Mouse (Mus musculus): Measurements from ENCODE around the gene Rgs7bp.

Rgs7bp gene

GRCm38 (mm10) chr13:105054181-105054940 lies at the start of gene Rgs7bp:
TSS of gene Rgs7bp (minus strand) at chr13:105054930.
- peak; percentile 33 to 57 for DNase-seq

DNA sequence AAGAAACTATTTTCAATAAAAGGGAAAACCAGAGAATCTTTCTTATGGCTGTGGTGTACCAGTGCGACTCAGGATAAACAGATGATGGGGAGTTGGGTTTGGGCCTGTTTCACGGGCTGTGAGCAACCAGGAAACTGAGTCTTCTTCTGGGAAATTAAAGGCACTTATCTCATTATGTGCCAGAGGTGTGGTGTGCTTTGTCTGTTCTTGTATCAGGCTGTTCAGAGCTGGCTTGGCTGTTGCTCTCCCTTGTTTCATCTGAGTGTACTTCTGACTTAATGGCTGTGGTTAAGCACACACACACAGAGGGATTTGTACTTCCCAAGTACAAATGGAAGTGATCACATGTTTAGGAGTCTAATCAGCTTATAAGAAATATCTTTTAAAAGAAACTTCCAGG lies 49.7 kb upstream of the Rgs7bp start:
- no peak for DNase-seq

DNA sequence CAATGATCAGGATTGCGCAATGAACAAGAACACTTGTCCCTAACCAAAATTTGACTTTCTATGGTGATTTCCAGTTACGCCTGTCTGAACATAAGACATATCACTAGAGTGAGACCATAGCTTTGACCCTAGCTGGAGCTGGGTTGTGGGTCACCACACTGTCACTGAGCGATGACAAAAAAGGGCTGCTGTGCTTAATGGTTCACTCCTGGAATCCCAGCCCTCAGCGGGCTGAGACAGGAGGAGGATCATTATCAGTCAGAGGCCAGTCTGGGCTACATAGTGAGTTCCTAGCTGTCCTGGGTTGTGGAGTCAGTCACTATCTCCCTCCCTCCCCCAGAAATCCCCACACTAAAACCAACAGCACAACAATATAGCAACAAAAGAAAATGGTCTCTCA lies 46.0 kb upstream of the Rgs7bp start:
- DNase-seq, result no peak

DNA sequence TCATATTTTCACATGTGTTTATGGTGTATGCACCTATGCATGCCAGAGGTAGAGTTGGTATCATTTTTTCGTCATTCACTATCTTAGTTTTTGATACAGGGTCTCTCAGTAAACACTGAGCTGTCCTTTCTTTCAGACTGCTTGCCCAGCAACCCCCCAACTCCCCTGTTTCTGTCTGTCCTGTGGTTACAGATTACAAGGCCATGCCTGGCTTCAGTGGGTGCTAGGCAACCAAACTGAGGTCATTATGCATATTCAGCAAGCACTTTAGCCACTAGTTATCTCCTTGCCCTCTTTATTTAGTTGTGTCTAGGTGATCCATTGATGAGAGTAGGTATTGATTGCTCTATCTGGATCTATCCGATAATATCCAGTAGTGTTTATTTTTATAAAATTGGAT lies 41.6 kb upstream of the Rgs7bp start:
- no peak for DNase-seq

GRCm38 (mm10) chr13:105089276-105089675 lies 34.5 kb upstream of the Rgs7bp start:
- DNase-seq, result no peak

- DNase-seq, result no peak
Measured at GRCm38 (mm10) chr13:105081862-105082261, 27.1 kb upstream of the Rgs7bp start, which contains the start of gene 4933425L06Rik. TSS of gene 4933425L06Rik (plus strand) at chr13:105082122.

DNA sequence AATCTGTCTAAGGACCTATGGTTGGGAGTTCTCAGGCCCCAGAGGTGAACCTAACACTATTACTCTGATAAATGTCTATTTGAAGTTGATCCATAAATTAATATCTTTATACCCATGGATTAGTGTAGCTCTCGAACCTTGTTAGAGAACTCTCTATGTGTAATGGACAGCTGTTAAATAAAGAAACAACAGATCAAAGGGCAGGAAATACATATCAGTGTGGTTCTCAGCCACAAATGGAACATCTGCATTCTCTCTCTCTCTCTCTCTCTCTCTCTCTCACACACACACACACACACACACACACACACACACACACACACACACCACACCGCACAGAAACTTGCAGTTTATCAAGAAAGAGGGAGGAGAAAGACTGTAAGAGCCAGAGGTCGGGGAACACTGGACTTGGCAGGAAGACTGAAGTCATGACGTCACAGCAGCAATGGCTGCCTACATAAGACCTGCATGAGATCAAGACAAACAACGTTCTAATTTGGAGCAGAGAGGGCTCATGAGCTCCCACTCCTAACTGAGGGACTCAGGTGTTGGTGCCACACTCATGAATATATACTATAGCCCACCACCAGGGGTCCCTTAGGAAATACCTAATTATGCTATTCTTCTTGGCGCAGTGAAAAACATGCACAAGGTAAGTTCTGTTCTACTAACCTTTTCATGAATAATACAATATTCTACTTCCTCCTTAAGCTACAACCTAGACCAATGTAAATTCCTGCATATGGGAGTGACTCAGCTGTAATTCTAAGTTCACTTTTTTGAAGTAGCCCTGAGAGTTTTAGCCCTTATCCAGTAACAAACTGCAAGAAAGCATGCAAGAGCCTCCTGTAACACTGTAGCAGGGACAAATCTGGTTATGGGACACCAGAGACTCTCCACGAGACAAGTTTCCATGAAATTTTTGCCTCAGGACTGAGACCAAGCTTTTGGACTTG lies 12.4 kb upstream of the Rgs7bp start:
- DNase-seq, result no peak

DNA sequence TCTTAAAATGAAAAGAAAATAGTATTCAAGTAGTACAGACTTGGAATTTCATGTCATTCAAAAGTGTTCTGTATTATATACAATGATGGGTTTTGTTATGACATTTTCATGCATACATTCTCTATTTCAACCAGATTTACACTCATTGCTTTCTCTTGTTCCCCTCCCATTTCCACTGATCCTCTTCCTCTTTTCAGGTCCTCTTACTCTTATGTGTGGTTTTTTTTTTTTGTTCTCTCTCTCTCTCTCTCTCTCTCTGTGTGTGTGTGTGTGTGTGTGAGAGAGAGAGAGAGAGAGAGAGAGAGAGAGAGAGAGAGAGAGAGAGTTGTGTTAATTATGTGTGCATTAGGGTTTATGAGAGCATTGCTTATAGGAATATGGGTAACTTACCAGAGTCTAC lies 11.4 kb upstream of the Rgs7bp start:
- DNase-seq, result no peak

- DNase-seq, result peak; percentile 4 to 31
Measured at GRCm38 (mm10) chr13:105055374-105055773, 644 bp upstream of the Rgs7bp start.

GRCm38 (mm10) chr13:105054941-105055309 lies 195 bp upstream of the Rgs7bp start:
- DNase-seq, result no peak

DNA sequence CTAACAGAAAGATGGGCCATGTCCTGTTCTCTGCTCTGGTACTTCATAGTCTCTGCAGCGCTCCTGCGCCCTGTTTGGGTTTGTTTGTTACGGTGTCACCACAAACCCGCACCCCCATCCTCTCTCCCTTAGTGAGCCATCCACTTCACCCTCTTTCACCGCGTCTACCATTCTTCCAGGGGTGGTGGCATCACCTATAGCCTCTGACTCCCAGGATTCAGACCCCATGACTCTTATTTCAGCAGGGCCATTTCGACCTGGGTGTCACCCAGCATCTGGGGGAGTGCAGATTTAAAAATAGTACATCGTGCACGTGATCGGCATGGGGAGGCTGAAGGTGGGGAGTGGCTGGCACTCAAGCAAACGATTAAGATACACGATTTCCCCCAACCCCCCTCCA lies 1.1 kb downstream of the Rgs7bp start:
- DNase-seq, result no peak

DNA sequence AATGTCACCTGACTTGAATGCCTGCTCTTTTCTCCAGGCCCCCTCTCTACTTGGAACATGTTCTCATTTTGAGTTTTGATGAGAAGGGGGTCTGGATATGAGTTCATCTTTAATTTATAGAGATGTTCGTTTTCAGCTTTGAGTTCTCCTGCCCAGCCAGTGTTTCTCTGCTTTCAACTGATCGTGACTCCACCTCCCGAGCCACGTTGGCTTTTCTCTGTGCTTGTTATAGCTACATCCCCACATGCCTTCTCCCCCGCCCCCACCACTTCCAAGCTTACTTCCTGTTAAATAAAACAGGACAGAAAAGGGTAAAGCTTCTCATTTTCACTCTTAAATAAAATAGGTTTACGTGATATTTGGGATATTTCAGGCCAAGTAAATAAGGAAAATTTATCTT lies 3.3 kb downstream of the Rgs7bp start:
- no peak for DNase-seq

- DNase-seq, result no peak
Measured at GRCm38 (mm10) chr13:105048662-105049061, 6.1 kb downstream of the Rgs7bp start.

GRCm38 (mm10) chr13:105047377-105047776 lies 7.4 kb downstream of the Rgs7bp start:
- DNase-seq, result no peak

DNA sequence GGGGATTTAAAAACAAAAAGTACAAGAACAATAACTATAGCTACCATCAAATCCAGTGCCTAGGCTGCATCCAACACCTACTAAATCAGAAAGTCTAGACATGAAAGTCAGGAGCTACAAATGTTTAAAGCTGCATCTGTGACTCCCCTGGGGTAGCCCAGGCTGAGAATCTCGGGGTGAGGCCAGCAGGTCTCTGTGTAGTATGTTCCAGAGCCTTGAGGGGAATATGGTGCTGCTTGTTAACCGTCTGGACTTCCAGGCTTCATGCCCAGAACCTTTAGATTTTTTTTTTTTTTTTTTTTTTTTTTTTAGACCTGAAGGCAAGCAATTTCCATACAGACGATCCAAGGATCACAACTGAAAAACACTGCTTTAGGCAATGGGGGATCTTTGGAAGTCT lies 10.8 kb downstream of the Rgs7bp start:
- DNase-seq, result no peak

DNA sequence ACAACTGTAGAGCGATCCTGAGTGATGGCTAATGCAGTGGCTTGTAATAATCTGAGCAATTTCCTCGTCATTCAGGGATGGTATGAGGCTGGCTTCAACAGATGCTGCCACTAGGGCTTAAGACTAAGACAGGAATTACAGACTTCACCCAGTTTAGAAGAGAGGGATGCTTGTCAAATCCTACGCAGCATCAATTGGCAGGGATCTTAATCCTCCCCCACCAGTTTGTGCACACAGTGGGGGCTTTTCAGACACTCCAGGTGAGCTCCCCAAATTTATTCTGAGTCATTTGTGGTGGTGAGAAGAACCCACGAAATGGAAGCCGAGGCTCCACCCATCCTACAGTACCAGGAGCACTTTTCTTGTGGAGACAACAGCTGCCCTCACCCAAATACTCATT lies 16.4 kb downstream of the Rgs7bp start:
- no peak for DNase-seq

DNA sequence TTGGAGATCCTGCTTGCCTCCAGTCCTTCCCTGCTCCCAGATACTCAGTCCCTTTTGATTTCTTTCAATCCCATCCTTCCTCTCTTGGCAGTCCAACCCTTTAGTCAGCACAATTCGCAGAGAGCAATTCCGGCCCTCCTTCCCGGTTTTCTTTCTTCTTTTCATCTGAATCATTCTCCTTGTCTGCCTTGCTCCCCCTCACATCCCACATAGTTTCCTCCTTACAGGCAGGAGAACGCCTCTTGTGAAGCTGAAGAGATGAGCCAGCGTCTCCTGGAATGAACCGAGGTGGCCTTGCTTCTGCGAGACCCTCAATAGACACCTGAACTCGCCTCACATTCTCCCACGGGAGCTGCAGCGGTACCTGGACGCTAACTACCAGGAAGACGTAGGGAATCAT lies 16.9 kb downstream of the Rgs7bp start:
- no peak for DNase-seq

- DNase-seq, result no peak
Measured at GRCm38 (mm10) chr13:105031882-105032281, 22.8 kb downstream of the Rgs7bp start.

GRCm38 (mm10) chr13:105028276-105028675 lies 26.5 kb downstream of the Rgs7bp start:
- no peak for DNase-seq

- no peak for DNase-seq
Measured at GRCm38 (mm10) chr13:105016577-105016976, 38.2 kb downstream of the Rgs7bp start.

DNA sequence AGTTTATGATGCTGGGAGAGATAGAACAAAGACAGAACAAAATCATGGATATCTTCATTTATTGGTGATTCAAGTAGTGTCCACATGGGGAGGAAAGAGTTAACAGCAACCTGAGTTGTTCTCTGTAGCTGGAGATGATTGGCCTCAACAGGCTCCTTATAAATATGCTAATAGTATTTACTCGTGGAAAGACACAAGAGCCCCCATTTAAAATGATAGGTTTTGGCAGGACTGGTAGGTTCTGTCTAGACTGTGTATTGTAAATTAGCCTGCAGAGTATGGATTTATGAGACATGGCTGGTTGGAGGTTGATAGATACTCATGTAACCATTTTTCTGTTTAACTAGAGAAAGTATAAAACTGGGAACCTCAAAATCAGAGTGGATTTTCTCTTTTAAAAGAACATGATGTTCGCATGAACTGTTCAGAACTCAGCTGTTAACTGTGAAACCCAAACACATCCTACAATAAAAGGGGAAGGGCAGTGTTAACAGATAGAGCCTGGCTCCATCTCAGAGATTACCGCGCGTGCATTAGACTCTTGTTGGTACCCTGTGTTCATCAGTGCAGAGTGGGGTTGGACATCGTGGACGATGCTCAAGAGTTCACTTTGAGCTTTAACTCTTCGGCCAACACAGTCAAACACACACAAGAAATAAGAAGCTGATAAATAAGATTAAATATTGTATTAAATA lies 38.9 kb downstream of the Rgs7bp start:
- no peak for DNase-seq

GRCm38 (mm10) chr13:105011300-105011699 lies 43.4 kb downstream of the Rgs7bp start:
- no peak for DNase-seq

DNA sequence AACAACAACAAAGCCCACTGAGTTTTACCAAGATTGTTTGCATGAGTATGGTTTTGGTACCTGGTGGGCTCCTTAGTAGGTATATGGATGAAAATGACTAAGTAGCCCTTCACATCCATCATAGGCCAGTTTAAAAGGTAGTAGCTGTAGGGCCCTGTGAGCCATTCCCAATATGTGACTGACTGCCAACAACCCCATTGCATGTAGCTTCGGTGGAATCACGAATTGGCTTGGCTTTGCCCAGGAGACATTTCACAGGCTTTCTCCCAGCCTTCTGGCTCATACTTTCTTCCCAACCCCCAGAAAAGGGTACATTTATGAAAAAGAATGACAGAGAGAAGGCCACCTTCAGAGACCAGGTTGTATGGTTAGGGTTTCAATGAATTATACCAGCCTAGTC lies 45.8 kb downstream of the Rgs7bp start:
- DNase-seq, result no peak
